Mouse (Mus musculus): ENCODE data around the gene Ireb2. TPM values are rescaled to one million over a fixed set of nuclear protein-coding genes. Genes with fewer than 3 reads are reported as not detected.
"Not testable (repeated sequence)": the region's sequence is repeated elsewhere in the genome, so short reads cannot be mapped to it uniquely, and the experiment has no call there.

Ireb2 gene
- 10 to 100 TPM; 88.0 to 92.8 TPM for total RNA-seq (2021)

GRCm38 (mm10) chr9:54863363-54864281, at the start of gene Ireb2:
TSS of gene Ireb2 (plus strand) at chr9:54863789.
- peak; percentile 99 for DNase-seq
- intact Hi-C loops (cut with DNase I): no loop called here

- DNase-seq: no peak
- intact Hi-C loops (cut with DNase I): no loop called here
Measured at GRCm38 (mm10) chr9:54816508-54817201, 46.9 kb upstream of the Ireb2 start.

- DNase-seq: peak; percentile 53
- intact Hi-C loops (cut with DNase I): loop anchor here (2.0 kb wide), 1 partner anchor 85 kb away; no protein-coding TSS in a partner anchor
Measured at GRCm38 (mm10) chr9:54821442-54822100, 42.0 kb upstream of the Ireb2 start.

- DNase-seq: peak; percentile 5
- intact Hi-C loops (cut with DNase I): loop anchor here (5.0 kb wide), 2 partner anchors 68 to 283 kb away; no protein-coding TSS in a partner anchor
Measured at GRCm38 (mm10) chr9:54829760-54830159, 33.8 kb upstream of the Ireb2 start.

GRCm38 (mm10) chr9:54830624-54831023, 33.0 kb upstream of the Ireb2 start:
- intact Hi-C loops (cut with DNase I): loop anchor here (5.0 kb wide), 2 partner anchors 67 to 282 kb away; no protein-coding TSS in a partner anchor
- DNase-seq: peak; percentile 40

- no peak for DNase-seq
- intact Hi-C loops (cut with DNase I): loop anchor here (5.0 kb wide), 2 partner anchors 63 to 278 kb away; no protein-coding TSS in a partner anchor
Measured at GRCm38 (mm10) chr9:54833831-54834230, 29.8 kb upstream of the Ireb2 start.

- not testable (repeated sequence) for DNase-seq
Measured at GRCm38 (mm10) chr9:54835951-54836717, 27.5 kb upstream of the Ireb2 start.

GRCm38 (mm10) chr9:54837835-54838234, 25.8 kb upstream of the Ireb2 start:
- intact Hi-C loops (cut with DNase I): no loop called here
- no peak for DNase-seq

More at GRCm38 (mm10) chr9:54835951-54836717, 27.5 kb upstream of the Ireb2 start:
- intact Hi-C loops (cut with DNase I): not testable (repeated sequence)

GRCm38 (mm10) chr9:54840145-54840544, 23.4 kb upstream of the Ireb2 start:
- intact Hi-C loops (cut with DNase I): no loop called here
- no peak for DNase-seq

- intact Hi-C loops (cut with DNase I): no loop called here
Measured at GRCm38 (mm10) chr9:54842311-54842710, 21.3 kb upstream of the Ireb2 start.

GRCm38 (mm10) chr9:54843887-54844286, 19.7 kb upstream of the Ireb2 start:
- intact Hi-C loops (cut with DNase I): no loop called here
- no peak for DNase-seq

More at GRCm38 (mm10) chr9:54842311-54842710, 21.3 kb upstream of the Ireb2 start:
- DNase-seq: no peak

- DNase-seq: no peak
Measured at GRCm38 (mm10) chr9:54844556-54845176, 18.9 kb upstream of the Ireb2 start.

GRCm38 (mm10) chr9:54848203-54848602, 15.4 kb upstream of the Ireb2 start:
- DNase-seq: no peak
- intact Hi-C loops (cut with DNase I): no loop called here

More at GRCm38 (mm10) chr9:54844556-54845176, 18.9 kb upstream of the Ireb2 start:
- intact Hi-C loops (cut with DNase I): no loop called here

GRCm38 (mm10) chr9:54853036-54853435, 10.6 kb upstream of the Ireb2 start:
- intact Hi-C loops (cut with DNase I); DNase-seq: not testable (repeated sequence)

- intact Hi-C loops (cut with DNase I): no loop called here
Measured at GRCm38 (mm10) chr9:54853619-54854018, 10.0 kb upstream of the Ireb2 start.

GRCm38 (mm10) chr9:54855638-54856037, 8.0 kb upstream of the Ireb2 start:
- DNase-seq: no peak
- intact Hi-C loops (cut with DNase I): no loop called here

More at GRCm38 (mm10) chr9:54853619-54854018, 10.0 kb upstream of the Ireb2 start:
- DNase-seq: no peak

- DNase-seq: no peak
- intact Hi-C loops (cut with DNase I): no loop called here
Measured at GRCm38 (mm10) chr9:54856121-54856520, 7.5 kb upstream of the Ireb2 start.

- intact Hi-C loops (cut with DNase I): no loop called here
Measured at GRCm38 (mm10) chr9:54857474-54857873, 6.1 kb upstream of the Ireb2 start.

GRCm38 (mm10) chr9:54860526-54860925, 3.1 kb upstream of the Ireb2 start:
- intact Hi-C loops (cut with DNase I): no loop called here
- no peak for DNase-seq

More at GRCm38 (mm10) chr9:54857474-54857873, 6.1 kb upstream of the Ireb2 start:
- DNase-seq: no peak

Measured in left cerebral cortex, postnatal 4 days (tissue).